Mouse (Mus musculus) small intestine, adult 2 months (tissue): ENCODE data around the gene Rtn3.

Experiments used
- CTCF ChIP-seq: fragments of 200-500 bp; IDR thresholded peaks from 2 replicates; pipeline ENCODE4 v1.5.1; 2012; ENCODE audit warnings: low read depth, mild to moderate bottlenecking, control low read depth, inconsistent platforms, low read length, moderate library complexity, mixed read lengths; ENCODE audit not compliant: insufficient replicate concordance, insufficient read length; ENCODE audit errors: extremely low read depth
- POLR2A ChIP-seq: fragments of 200-500 bp; IDR thresholded peaks from 2 replicates; pipeline ENCODE4 v1.6.1; 2012; ENCODE audit warnings: low read depth, mild to moderate bottlenecking, control low read depth, inconsistent platforms, low read length, moderate library complexity

- TF ChIP-seq CTCF (no peak), POLR2A (no peak)
Measured at GRCm38 (mm10) chr19:7445596-7445995, 37.5 kb downstream of the Rtn3 start.
